Mouse (Mus musculus): ENCODE measurements around the gene Sh3bgrl2. TPM values are rescaled to one million over a fixed set of nuclear protein-coding genes. Genes with fewer than 3 reads are reported as not detected.

The Sh3bgrl2 gene
- polyA plus RNA-seq, 1 experiment from 2014 or later = 13.2 TPM

DNA sequence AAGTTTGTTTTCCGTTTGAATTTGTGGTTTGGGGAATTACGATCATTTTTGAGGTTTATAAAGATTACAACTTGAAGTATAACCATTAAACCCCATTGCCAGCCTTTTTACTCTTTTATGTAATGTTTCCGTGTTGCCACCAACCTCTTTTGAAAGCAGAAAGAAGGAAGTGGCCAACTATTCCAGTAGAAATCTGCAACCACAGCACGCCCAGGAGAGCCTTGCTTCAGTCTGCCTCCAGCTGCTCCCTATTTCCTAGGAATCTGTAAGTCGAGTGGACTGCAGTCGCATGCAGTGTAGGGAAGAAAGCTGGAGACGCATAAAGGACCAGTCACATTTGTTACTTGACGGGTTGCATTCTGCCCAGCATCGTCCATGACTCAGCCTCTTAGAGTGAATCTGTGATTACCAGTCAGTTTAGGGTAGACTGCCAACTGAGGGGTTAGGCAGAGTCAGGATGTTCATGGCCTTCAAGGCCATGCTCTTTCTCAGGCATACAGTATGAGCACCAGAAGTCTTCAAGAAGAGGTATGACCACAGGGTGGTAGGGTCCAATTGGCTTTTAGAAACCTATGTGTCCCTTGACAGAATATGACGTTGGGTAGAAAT lies 43.8 kb downstream of the Sh3bgrl2 start:
- H3K4me1 ChIP-seq (replicated peaks; ENCODE audit: control insufficient read depth, insufficient read depth, low read length) = no peaks in the 10 kb centered on the region
- H3K4me2 ChIP-seq (ENCODE audit: low read depth, low read length, severe bottlenecking) = no peak overlapping the region
- no peak overlapping the region for H3K27ac ChIP-seq (ENCODE audit: low read depth, low read length)
- no peaks in the 10 kb centered on the region for H3K9me3 ChIP-seq (ENCODE audit: control insufficient read depth, low read length)
- no peaks in the 10 kb centered on the region for H3K36me3 ChIP-seq (ENCODE audit: control insufficient read depth, insufficient read depth, low read length)
- ATAC-seq (replicated peaks; ENCODE audit: low FRiP score) (no peak), DNase-seq (ENCODE audit: low spot score) (no peak)
- no peaks in the 10 kb centered on the region for H3K27me3 ChIP-seq (ENCODE audit: control insufficient read depth, insufficient read depth, low read length)
- no peak overlapping the region for H3K4me3 ChIP-seq (ENCODE audit: low read depth, low read length)
- no peak overlapping the region for H3K9ac ChIP-seq (ENCODE audit: low read length)
- WGBS = 89% methylated on average over 10 of the region's 10 CpGs

DNA sequence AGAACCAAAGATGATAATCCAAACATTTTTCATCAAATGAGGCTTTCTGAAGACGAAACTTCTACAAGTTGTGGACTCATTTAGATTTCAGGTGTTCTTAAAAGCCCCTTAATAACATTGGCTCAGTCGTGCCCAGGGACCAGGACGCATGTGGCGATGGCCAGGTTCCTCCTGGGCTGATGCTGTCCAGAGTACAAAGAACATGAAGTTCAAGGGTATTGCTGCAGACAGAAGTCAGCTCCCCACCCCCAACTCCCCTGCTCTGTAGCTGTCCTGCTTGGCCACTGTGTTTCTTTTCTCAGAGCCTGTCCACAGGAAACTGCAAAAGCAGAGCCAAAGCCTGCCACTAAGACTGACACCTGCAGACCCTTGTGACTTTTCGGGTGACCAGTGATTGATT lies 45.7 kb downstream of the Sh3bgrl2 start:
- no peak overlapping the region for H3K9ac ChIP-seq (ENCODE audit: low read length)
- no peak overlapping the region for H3K4me2 ChIP-seq (ENCODE audit: low read depth, low read length, severe bottlenecking)
- no peaks in the 10 kb centered on the region for H3K27me3 ChIP-seq (ENCODE audit: control insufficient read depth, insufficient read depth, low read length)
- ATAC-seq (replicated peaks; ENCODE audit: low FRiP score) = no peak
- H3K4me1 ChIP-seq (replicated peaks; ENCODE audit: control insufficient read depth, insufficient read depth, low read length) = no peaks in the 10 kb centered on the region
- DNase-seq (ENCODE audit: low spot score) = no peak
- no peak overlapping the region for H3K4me3 ChIP-seq (ENCODE audit: low read depth, low read length)
- 93% methylated on average over 5 of the region's 5 CpGs for WGBS
- no peak overlapping the region for H3K27ac ChIP-seq (ENCODE audit: low read depth, low read length)
- no peaks in the 10 kb centered on the region for H3K9me3 ChIP-seq (ENCODE audit: control insufficient read depth, low read length)
- no peaks in the 10 kb centered on the region for H3K36me3 ChIP-seq (ENCODE audit: control insufficient read depth, insufficient read depth, low read length)

GRCm38 (mm10) chr9:83596132-83596531 lies 48.0 kb downstream of the Sh3bgrl2 start:
- Histone ChIP-seq H3K27me3 (ENCODE audit: control insufficient read depth, insufficient read depth, low read length) (no peaks in the 10 kb centered on the region), H3K4me1 (replicated peaks; ENCODE audit: control insufficient read depth, insufficient read depth, low read length) (no peaks in the 10 kb centered on the region; the same call in 1 of the 2 replicates), H3K4me3 (ENCODE audit: low read depth, low read length) (no peak overlapping the region), H3K4me2 (ENCODE audit: low read depth, low read length, severe bottlenecking) (no peak overlapping the region), H3K27ac (ENCODE audit: low read depth, low read length) (no peak overlapping the region), H3K9ac (ENCODE audit: low read length) (no peak overlapping the region), H3K36me3 (ENCODE audit: control insufficient read depth, insufficient read depth, low read length) (no peaks in the 10 kb centered on the region), H3K9me3 (ENCODE audit: control insufficient read depth, low read length) (no peaks in the 10 kb centered on the region)
- ATAC-seq (replicated peaks; ENCODE audit: low FRiP score) (no peak), DNase-seq (ENCODE audit: low spot score) (no peak)
- 94% methylated on average over 6 of the region's 6 CpGs for WGBS

- 67% methylated on average over 13 of the region's 13 CpGs for WGBS
- peak; percentile 33 for ATAC-seq (replicated peaks; ENCODE audit: low FRiP score)
Observed at GRCm38 (mm10) chr9:83596646-83597481, 48.7 kb downstream of the Sh3bgrl2 start.

DNA sequence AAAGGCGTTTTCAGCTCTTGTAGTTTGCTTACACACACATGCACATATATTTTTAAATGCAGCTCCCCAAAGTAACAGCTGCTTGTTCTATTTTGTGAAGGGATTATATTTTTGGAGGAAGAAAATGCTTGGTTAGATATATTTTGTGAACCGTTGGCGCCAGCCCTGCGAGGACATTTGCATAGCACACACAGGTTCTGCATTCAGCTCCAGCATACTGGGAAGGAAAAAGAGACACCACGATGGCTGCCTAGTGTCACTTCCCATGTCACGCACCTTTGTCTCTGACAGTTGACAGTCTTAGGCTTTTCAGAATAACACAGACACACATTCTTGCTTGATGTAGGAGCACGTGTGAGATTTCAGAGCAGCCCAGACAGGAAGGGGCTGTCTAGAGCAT lies 49.9 kb downstream of the Sh3bgrl2 start:
- no peak overlapping the region for H3K4me2 ChIP-seq (ENCODE audit: low read depth, low read length, severe bottlenecking)
- H3K9me3 ChIP-seq (ENCODE audit: control insufficient read depth, low read length) = no peaks in the 10 kb centered on the region
- ATAC-seq (replicated peaks; ENCODE audit: low FRiP score) (no peak), DNase-seq (ENCODE audit: low spot score) (no peak)
- peaks cover 2% of the 10 kb centered on the region; the same call in 1 of the 2 replicates for H3K4me1 ChIP-seq (replicated peaks; ENCODE audit: control insufficient read depth, insufficient read depth, low read length)
- H3K9ac ChIP-seq (ENCODE audit: low read length) = no peak overlapping the region
- WGBS = 85% methylated on average over 7 of the region's 7 CpGs
- no peaks in the 10 kb centered on the region for H3K27me3 ChIP-seq (ENCODE audit: control insufficient read depth, insufficient read depth, low read length)
- no peaks in the 10 kb centered on the region for H3K36me3 ChIP-seq (ENCODE audit: control insufficient read depth, insufficient read depth, low read length)
- H3K27ac ChIP-seq (ENCODE audit: low read depth, low read length) = no peak overlapping the region
- no peak overlapping the region for H3K4me3 ChIP-seq (ENCODE audit: low read depth, low read length)

More at GRCm38 (mm10) chr9:83596646-83597481, 48.7 kb downstream of the Sh3bgrl2 start:
- Histone ChIP-seq H3K9ac (ENCODE audit: low read length) (no peak overlapping the region), H3K9me3 (ENCODE audit: control insufficient read depth, low read length) (no peaks in the 10 kb centered on the region), H3K27me3 (ENCODE audit: control insufficient read depth, insufficient read depth, low read length) (no peaks in the 10 kb centered on the region), H3K4me2 (ENCODE audit: low read depth, low read length, severe bottlenecking) (no peak overlapping the region), H3K4me1 (replicated peaks; ENCODE audit: control insufficient read depth, insufficient read depth, low read length) (no peaks in the 10 kb centered on the region; the same call in 1 of the 2 replicates), H3K36me3 (ENCODE audit: control insufficient read depth, insufficient read depth, low read length) (no peaks in the 10 kb centered on the region), H3K4me3 (ENCODE audit: low read depth, low read length) (no peak overlapping the region), H3K27ac (ENCODE audit: low read depth, low read length) (no peak overlapping the region)
- no peak for DNase-seq (ENCODE audit: low spot score)

DNA sequence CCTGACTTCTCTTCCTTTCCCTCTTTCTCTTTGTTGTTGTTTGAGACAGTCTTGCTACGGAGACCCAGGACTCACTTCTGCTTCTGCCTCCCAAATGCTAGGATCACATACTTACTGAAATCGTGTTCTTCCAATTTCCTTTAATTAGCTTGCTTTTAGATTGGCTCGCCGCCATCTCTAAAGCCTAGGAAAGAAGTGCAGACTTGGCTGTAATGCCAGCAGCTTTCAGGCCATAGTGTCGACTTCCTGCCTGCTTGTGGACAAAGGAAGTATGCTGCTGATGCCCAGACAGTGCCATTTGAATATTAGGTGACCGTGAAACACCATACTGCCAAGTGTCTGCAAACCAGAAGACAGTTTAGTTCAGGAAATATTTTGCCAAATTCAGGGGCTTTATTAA lies 51.4 kb downstream of the Sh3bgrl2 start:
- Histone ChIP-seq H3K4me2 (ENCODE audit: low read depth, low read length, severe bottlenecking) (no peak overlapping the region), H3K9ac (ENCODE audit: low read length) (no peak overlapping the region), H3K27ac (ENCODE audit: low read depth, low read length) (no peak overlapping the region), H3K4me3 (ENCODE audit: low read depth, low read length) (no peak overlapping the region), H3K4me1 (replicated peaks; ENCODE audit: control insufficient read depth, insufficient read depth, low read length) (peaks cover 2% of the 10 kb centered on the region; the same call in 1 of the 2 replicates), H3K27me3 (ENCODE audit: control insufficient read depth, insufficient read depth, low read length) (no peaks in the 10 kb centered on the region), H3K9me3 (ENCODE audit: control insufficient read depth, low read length) (no peaks in the 10 kb centered on the region), H3K36me3 (ENCODE audit: control insufficient read depth, insufficient read depth, low read length) (no peaks in the 10 kb centered on the region)
- WGBS = 77% methylated on average over 6 of the region's 6 CpGs
- no peak for ATAC-seq (replicated peaks; ENCODE audit: low FRiP score)
- DNase-seq (ENCODE audit: low spot score) = no peak

- no peaks in the 10 kb centered on the region for H3K9me3 ChIP-seq (ENCODE audit: control insufficient read depth, low read length)
- 72% methylated on average over 10 of the region's 10 CpGs for WGBS
- no peaks in the 10 kb centered on the region for H3K36me3 ChIP-seq (ENCODE audit: control insufficient read depth, insufficient read depth, low read length)
- ATAC-seq (replicated peaks; ENCODE audit: low FRiP score) (no peak), DNase-seq (ENCODE audit: low spot score) (no peak)
- no peak overlapping the region for H3K4me3 ChIP-seq (ENCODE audit: low read depth, low read length)
- H3K27me3 ChIP-seq (ENCODE audit: control insufficient read depth, insufficient read depth, low read length) = no peaks in the 10 kb centered on the region
- no peak overlapping the region for H3K4me2 ChIP-seq (ENCODE audit: low read depth, low read length, severe bottlenecking)
- H3K27ac ChIP-seq (ENCODE audit: low read depth, low read length) = no peak overlapping the region
- no peak overlapping the region for H3K9ac ChIP-seq (ENCODE audit: low read length)
- peaks cover 2% of the 10 kb centered on the region; the same call in 1 of the 2 replicates for H3K4me1 ChIP-seq (replicated peaks; ENCODE audit: control insufficient read depth, insufficient read depth, low read length)
Observed at GRCm38 (mm10) chr9:83600286-83601048, 52.3 kb downstream of the Sh3bgrl2 start.

DNA sequence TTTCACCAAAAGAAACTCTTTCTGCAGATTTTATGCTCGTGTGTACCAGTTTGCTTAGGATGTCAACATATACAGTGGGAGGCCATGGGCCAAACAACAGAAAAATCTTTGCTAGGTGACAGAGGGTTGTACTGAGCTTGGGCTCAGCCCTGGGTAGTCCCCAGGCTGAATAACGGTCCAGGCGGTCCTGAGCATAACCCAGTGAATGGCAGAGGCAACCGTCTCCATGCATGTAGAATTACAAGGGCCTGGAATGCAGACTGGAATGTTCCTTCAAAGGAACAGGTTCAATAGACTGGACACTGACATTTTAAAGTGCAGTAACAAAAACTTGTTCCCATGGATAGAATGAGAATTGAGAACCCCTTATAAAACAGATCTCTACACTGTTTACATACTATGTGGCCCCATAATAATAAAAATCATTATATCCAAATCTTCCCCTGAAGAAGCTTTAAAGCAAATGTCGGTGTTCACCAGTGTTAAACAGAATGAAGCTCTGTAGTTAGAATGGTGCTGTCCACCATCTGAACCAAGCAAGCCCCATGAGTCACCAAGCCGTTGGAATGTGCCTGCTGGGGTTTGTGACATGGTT lies 54.1 kb downstream of the Sh3bgrl2 start:
- ATAC-seq (replicated peaks; ENCODE audit: low FRiP score) (peak; percentile 63; the same call in 1 of the 2 replicates), DNase-seq (ENCODE audit: low spot score) (no peak)
- Histone ChIP-seq H3K36me3 (ENCODE audit: control insufficient read depth, insufficient read depth, low read length) (no peaks in the 10 kb centered on the region), H3K4me2 (ENCODE audit: low read depth, low read length, severe bottlenecking) (no peak overlapping the region), H3K4me3 (ENCODE audit: low read depth, low read length) (no peak overlapping the region), H3K27ac (ENCODE audit: low read depth, low read length) (0 out of 2 replicates have a peak overlapping the region, but pooled peaks have one; percentile 38), H3K9ac (ENCODE audit: low read length) (no peak overlapping the region), H3K27me3 (ENCODE audit: control insufficient read depth, insufficient read depth, low read length) (no peaks in the 10 kb centered on the region), H3K4me1 (replicated peaks; ENCODE audit: control insufficient read depth, insufficient read depth, low read length) (peaks cover 2% of the 10 kb centered on the region; the same call in 1 of the 2 replicates), H3K9me3 (ENCODE audit: control insufficient read depth, low read length) (no peaks in the 10 kb centered on the region)
- 31% methylated on average over 6 of the region's 6 CpGs for WGBS

Measured in forebrain, embryonic 11.5 days (tissue).